Mouse (Mus musculus): ENCODE results near the gene Wfdc18.

Wfdc18 gene

GRCm38 (mm10) chr11:83708715-83709114, at the start of gene Wfdc18:
Gene Wfdc18 (plus strand): TSS chr11:83709015.
- DNase-seq (ENCODE audit: low spot score), result no peak

- no peak for DNase-seq (ENCODE audit: low spot score)
Observed at GRCm38 (mm10) chr11:83662204-83662603, 46.6 kb upstream of the Wfdc18 start, which contains the start of gene Ccl4. Gene Ccl4 (plus strand): TSS chr11:83662584.

- DNase-seq (ENCODE audit: low spot score), result no peak
Observed at GRCm38 (mm10) chr11:83663532-83663931, 45.3 kb upstream of the Wfdc18 start.

GRCm38 (mm10) chr11:83671743-83672142, 37.1 kb upstream of the Wfdc18 start:
- DNase-seq (ENCODE audit: low spot score), result no peak

GRCm38 (mm10) chr11:83675665-83676064, 33.1 kb upstream of the Wfdc18 start:
- no peak for DNase-seq (ENCODE audit: low spot score)

- no peak for DNase-seq (ENCODE audit: low spot score)
Observed at GRCm38 (mm10) chr11:83689918-83690317, 18.9 kb upstream of the Wfdc18 start.

GRCm38 (mm10) chr11:83692008-83692407, 16.8 kb upstream of the Wfdc18 start:
- no peak for DNase-seq (ENCODE audit: low spot score)

- no peak for DNase-seq (ENCODE audit: low spot score)
Observed at GRCm38 (mm10) chr11:83703705-83704104, 5.1 kb upstream of the Wfdc18 start, which contains the start of gene Wfdc17. Gene Wfdc17 (plus strand): TSS chr11:83703991.

GRCm38 (mm10) chr11:83709683-83710082, 868 bp downstream of the Wfdc18 start:
- DNase-seq (ENCODE audit: low spot score), result no peak

- DNase-seq (ENCODE audit: low spot score), result no peak
Observed at GRCm38 (mm10) chr11:83712671-83713070, 3.9 kb downstream of the Wfdc18 start.

GRCm38 (mm10) chr11:83713925-83714324, 5.1 kb downstream of the Wfdc18 start:
- DNase-seq (ENCODE audit: low spot score), result no peak

GRCm38 (mm10) chr11:83717042-83717665, 8.3 kb downstream of the Wfdc18 start:
- DNase-seq (ENCODE audit: low spot score), result no peak

- DNase-seq (ENCODE audit: low spot score), result no peak
Observed at GRCm38 (mm10) chr11:83720766-83721165, 12.0 kb downstream of the Wfdc18 start.

- no peak for DNase-seq (ENCODE audit: low spot score)
Observed at GRCm38 (mm10) chr11:83728757-83729432, 20.1 kb downstream of the Wfdc18 start.

GRCm38 (mm10) chr11:83731116-83731515, 22.3 kb downstream of the Wfdc18 start:
- DNase-seq (ENCODE audit: low spot score), result no peak

GRCm38 (mm10) chr11:83733071-83733640, 24.3 kb downstream of the Wfdc18 start:
- DNase-seq (ENCODE audit: low spot score), result no peak

- no peak for DNase-seq (ENCODE audit: low spot score)
Observed at GRCm38 (mm10) chr11:83734215-83734614, 25.4 kb downstream of the Wfdc18 start.

GRCm38 (mm10) chr11:83735881-83736280, 27.1 kb downstream of the Wfdc18 start:
- DNase-seq (ENCODE audit: low spot score), result no peak

- no peak for DNase-seq (ENCODE audit: low spot score)
Observed at GRCm38 (mm10) chr11:83737109-83737558, 28.3 kb downstream of the Wfdc18 start.

- peak; percentile 31 for DNase-seq (ENCODE audit: low spot score)
Observed at GRCm38 (mm10) chr11:83739241-83739640, 30.4 kb downstream of the Wfdc18 start.

- DNase-seq (ENCODE audit: low spot score), result no peak
Observed at GRCm38 (mm10) chr11:83740443-83740991, 31.7 kb downstream of the Wfdc18 start.

- no peak for DNase-seq (ENCODE audit: low spot score)
Observed at GRCm38 (mm10) chr11:83741841-83742240, 33.0 kb downstream of the Wfdc18 start.

All from urinary bladder, postnatal 10 days (tissue).